Mouse (Mus musculus) CH12.LX (cell line): ENCODE results near the gene Socs3. TPM values are rescaled to one million over a fixed set of nuclear protein-coding genes. Genes with fewer than 3 reads are reported as not detected.

Experiments used
- DNase-seq: peaks from one replicate; pipeline ENCODE4 v3.0.0-alpha.2; 2013; ENCODE audit errors: extremely low read depth
- H3K27ac ChIP-seq: 2 replicates; pipeline ENCODE4 v1.5.1; 2012; ENCODE audit warnings: low read depth, mild to moderate bottlenecking, control low read depth, moderate library complexity; ENCODE audit not compliant: insufficient read depth
- H3K27me3 ChIP-seq: replicated peaks from 2 replicates; pipeline ENCODE3; 2012; ENCODE audit warnings: inconsistent platforms
- H3K36me3 ChIP-seq, 2 experiments: replicated peaks in 1 of 2; 2 replicates each; pipeline versions ENCODE3 to v1.6.1; 2012; ENCODE audit warnings: inconsistent platforms in 1 of 2, low read length in 1 of 2, mild to moderate bottlenecking in 1 of 2, mixed read lengths in 1 of 2, moderate library complexity in 1 of 2; ENCODE audit not compliant: control insufficient read depth in 1 of 2, insufficient read depth in 1 of 2
- H3K4me1 ChIP-seq, 2 experiments: 2 replicates each; pipeline ENCODE4 v1.6.1; 2012; ENCODE audit warnings: inconsistent platforms in 1 of 2, moderate library complexity in 1 of 2; ENCODE audit not compliant: insufficient read depth in 2 of 2, control insufficient read depth in 1 of 2
- H3K4me2 ChIP-seq: 2 replicates; pipeline ENCODE4 v1.6.1; 2012; ENCODE audit warnings: low read depth, mild to moderate bottlenecking, control low read depth; ENCODE audit not compliant: poor library complexity, insufficient read depth, severe bottlenecking
- H3K4me3 ChIP-seq, 3 experiments: fragments of 150-350 bp in 1 of 3; sonication (generic) in 1 of 3; replicated peaks in 1 of 3; 2 replicates each; pipeline versions ENCODE3 to v1.5.1; 2011 to 2012; ENCODE audit warnings: low read depth in 2 of 3, low read length in 2 of 3, mild to moderate bottlenecking in 2 of 3, moderate library complexity in 2 of 3, control low read depth in 1 of 3, improper control_type of control experiment in 1 of 3, inconsistent platforms in 1 of 3, mixed read lengths in 1 of 3; ENCODE audit not compliant: poor library complexity in 1 of 3
- H3K79me2 ChIP-seq: replicated peaks from 2 replicates; pipeline ENCODE4 v1.6.1; 2012; ENCODE audit warnings: mild to moderate bottlenecking, moderate library complexity; ENCODE audit not compliant: control insufficient read depth, poor library complexity, insufficient read depth, severe bottlenecking; ENCODE audit errors: extremely low read depth
- H3K9ac ChIP-seq: 2 replicates; pipeline ENCODE4 v1.6.1; 2012; ENCODE audit warnings: low read depth, mild to moderate bottlenecking, control low read depth, moderate library complexity; ENCODE audit not compliant: insufficient read depth
- H3K9me3 ChIP-seq: replicated peaks from 2 replicates; pipeline ENCODE3; 2012; ENCODE audit warnings: low read length, inconsistent platforms, mixed read lengths
- BHLHE40 ChIP-seq: IDR thresholded peaks from 2 replicates; pipeline ENCODE4 v1.6.1; 2011; ENCODE audit warnings: mild to moderate bottlenecking, low read depth, low read length, improper control_type of control experiment
- CHD1 ChIP-seq: IDR thresholded peaks from 2 replicates; pipeline ENCODE4 v1.6.1; 2012; ENCODE audit warnings: low read depth, low read length, improper control_type of control experiment, inconsistent platforms
- CTCF ChIP-seq, 2 experiments: IDR thresholded peaks in 1 of 2; conservative IDR thresholded peaks in 1 of 2; 2 replicates each; pipeline ENCODE4 v1.5.1; 2011 to 2012; ENCODE audit warnings: low read depth in 2 of 2, low read length in 2 of 2, improper control_type of control experiment in 1 of 2, inconsistent platforms in 1 of 2, mild to moderate bottlenecking in 1 of 2, moderate library complexity in 1 of 2
- ELF1 ChIP-seq: IDR thresholded peaks from 2 replicates; pipeline ENCODE4 v1.6.1; 2014; ENCODE audit warnings: low read depth, mild to moderate bottlenecking, inconsistent platforms, low read length, improper control_type of control experiment
- EP300 ChIP-seq: IDR thresholded peaks from 2 replicates; pipeline ENCODE4 v1.6.1; 2011; ENCODE audit warnings: low read length, improper control_type of control experiment
- IRF4 ChIP-seq: IDR thresholded peaks from 2 replicates; pipeline ENCODE4 v1.6.1; 2014; ENCODE audit warnings: low read depth, mild to moderate bottlenecking, inconsistent platforms, low read length, improper control_type of control experiment
- JUN ChIP-seq: IDR thresholded peaks from 2 replicates; pipeline ENCODE4 v1.6.1; 2011; ENCODE audit warnings: low read depth, mild to moderate bottlenecking, low read length, improper control_type of control experiment, moderate library complexity; ENCODE audit not compliant: insufficient read depth
- JUND ChIP-seq: conservative IDR thresholded peaks from 2 replicates; pipeline ENCODE4 v1.6.1; 2011; ENCODE audit warnings: low read depth, low read length, improper control_type of control experiment
- KAT2A ChIP-seq: IDR thresholded peaks from 2 replicates; pipeline ENCODE4 v1.6.1; 2012; ENCODE audit warnings: low read length, improper control_type of control experiment, inconsistent platforms; ENCODE audit not compliant: insufficient replicate concordance
- MAX ChIP-seq: IDR thresholded peaks from 2 replicates; pipeline ENCODE4 v1.6.1; 2011; ENCODE audit warnings: low read length, improper control_type of control experiment
- MXI1 ChIP-seq: IDR thresholded peaks from 2 replicates; pipeline ENCODE4 v1.6.1; 2011; ENCODE audit warnings: mild to moderate bottlenecking, low read depth, low read length, improper control_type of control experiment
- NRF1 ChIP-seq: IDR thresholded peaks from 2 replicates; pipeline ENCODE4 v1.6.1; 2014; ENCODE audit warnings: low read depth, mild to moderate bottlenecking, inconsistent platforms, low read length, improper control_type of control experiment, moderate library complexity
- RAD21 ChIP-seq: IDR thresholded peaks from 2 replicates; pipeline ENCODE4 v1.6.1; 2011; ENCODE audit warnings: low read depth, mild to moderate bottlenecking, low read length, improper control_type of control experiment, moderate library complexity
- RCOR1 ChIP-seq: conservative IDR thresholded peaks from 2 replicates; pipeline ENCODE4 v1.6.1; 2012; ENCODE audit warnings: low read depth, mild to moderate bottlenecking, inconsistent platforms, low read length, improper control_type of control experiment
- SIN3A ChIP-seq: IDR thresholded peaks from 2 replicates; pipeline ENCODE4 v1.6.1; 2012; ENCODE audit warnings: low read length, improper control_type of control experiment, inconsistent platforms
- TBP ChIP-seq: conservative IDR thresholded peaks from 2 replicates; pipeline ENCODE4 v1.6.1; 2011; ENCODE audit warnings: low read depth, low read length, improper control_type of control experiment
- TCF12 ChIP-seq: IDR thresholded peaks from 2 replicates; pipeline ENCODE4 v1.6.1; 2014; ENCODE audit warnings: low read depth, mild to moderate bottlenecking, inconsistent platforms, low read length, improper control_type of control experiment
- USF2 ChIP-seq: conservative IDR thresholded peaks from 2 replicates; pipeline ENCODE4 v1.6.1; 2011; ENCODE audit warnings: low read depth, low read length, improper control_type of control experiment
- dilution Hi-C: fragments of 300-500 bp; cut with MboI; formaldehyde crosslinking; loops from 2 replicates; pipeline ENCODE4 v1.14.3; 2020; ENCODE audit warnings: low sequenced_read_pairs; ENCODE audit not compliant: extremely low pct_unique_long_range_greater_than_20kb, extremely low pct_ligation_motif_present
- in situ Hi-C: fragments of 300-500 bp; cut with MboI; formaldehyde crosslinking; loops from 3 replicates; pipeline ENCODE4 v1.14.3; 2019; ENCODE audit warnings: low sequenced_read_pairs, low pct_ligation_motif_present, low pct_unique_long_range_greater_than_20kb, mixed read lengths
- polyA plus RNA-seq: library from polyadenylated mRNA; unstranded; fragments of >175 nt; gene quantifications from 2 replicates; pipeline ENCODE4 v1.2.1, GENCODE M21; 2012; ENCODE audit warnings: low read depth; ENCODE audit not compliant: insufficient read length
- total RNA-seq, 2 experiments: library from RNA; depleted of rRNA; stranded (reverse); fragments of 300-350 nt in 1 of 2; fragments of >200 nt in 1 of 2; gene quantifications; 2 replicates each; pipeline ENCODE4 v1.2.3; 2012 to 2014

Gene Socs3
- total and polyA plus RNA-seq, 3 experiments: 0.83 to 4.7 (median 1.2) TPM

GRCm38 (mm10) chr11:117974327-117975125, 4.7 kb upstream of the Socs3 start:
- Histone ChIP-seq H3K27ac (no peak overlapping the region), H3K36me3 (no peaks in the 10 kb centered on the region), H3K4me3 (no peak overlapping the region), H3K4me2 (no peak overlapping the region), H3K9ac (no peak overlapping the region), H3K27me3 (peaks cover 64% of the 10 kb centered on the region), H3K9me3 (peaks cover 2% of the 10 kb centered on the region), H3K4me1 (peaks cover 36 to 72% of the 10 kb centered on the region in 2 experiments), H3K79me2 (no peaks in the 10 kb centered on the region)
- TF ChIP-seq USF2: no peak
- dilution Hi-C loops: no loop called here
- in situ Hi-C loops: no loop called here
- DNase-seq: no peak

- Histone ChIP-seq H3K36me3 (no peaks in the 10 kb centered on the region), H3K27me3 (peaks cover 58% of the 10 kb centered on the region), H3K4me1 (peaks cover 31 to 79% of the 10 kb centered on the region in 2 experiments), H3K9ac (no peak overlapping the region), H3K9me3 (peaks cover 2% of the 10 kb centered on the region), H3K4me2 (no peak overlapping the region), H3K4me3 (no peak overlapping the region), H3K27ac (no peak overlapping the region), H3K79me2 (no peaks in the 10 kb centered on the region)
- in situ Hi-C loops: no loop called here
- DNase-seq: no peak
- dilution Hi-C loops: no loop called here
- no peak for TF ChIP-seq ELF1
- TF ChIP-seq EP300: no peak
- TF ChIP-seq JUND: no peak
- no peak for TF ChIP-seq SIN3A
- TF ChIP-seq KAT2A: no peak
- TF ChIP-seq JUN: no peak
- no peak for TF ChIP-seq IRF4
- no peak for TF ChIP-seq MXI1
- TF ChIP-seq MAX: no peak
- no peak for TF ChIP-seq CTCF (conservative IDR thresholded peaks at IDR 0.05 in 1 of 2, IDR thresholded peaks at IDR 0.05 in 1 of 2; ENCODE audit: low read depth in 2 of 2, low read length in 2 of 2)
Observed at GRCm38 (mm10) chr11:117973569-117973968, 3.7 kb upstream of the Socs3 start.

- Histone ChIP-seq H3K27me3 (peaks cover 59% of the 10 kb centered on the region), H3K79me2 (no peaks in the 10 kb centered on the region), H3K4me2 (no peak overlapping the region), H3K4me1 (peaks cover 31 to 74% of the 10 kb centered on the region in 2 experiments), H3K9ac (no peak overlapping the region), H3K4me3 (no peak overlapping the region), H3K9me3 (peaks cover 9% of the 10 kb centered on the region), H3K36me3 (peaks cover 2% of the 10 kb centered on the region in 2 experiments), H3K27ac (no peak overlapping the region)
- dilution Hi-C loops: no loop called here
- DNase-seq: no peak
- TF ChIP-seq EP300 (no peak), CHD1 (no peak), RAD21 (no peak), RCOR1 (no peak), NRF1 (no peak), TBP (no peak), MAX (no peak), BHLHE40 (no peak), USF2 (no peak), TCF12 (no peak)
- in situ Hi-C loops: no loop called here
Observed at GRCm38 (mm10) chr11:117972656-117973558, 3.1 kb upstream of the Socs3 start.
